Mouse (Mus musculus) heart, postnatal 0 days (tissue): ENCODE measurements around the gene Cebpzos. TPM values are rescaled to one million over a fixed set of nuclear protein-coding genes. Genes with fewer than 3 reads are reported as not detected.

Source experiments
- ATAC-seq: fragments of 200-750 bp; cut with Nextera tagmentation; 2 replicates; pipeline ENCODE4 v1.8.0; 2017; ENCODE audit warnings: low read depth, moderate number of reproducible peaks, moderate library complexity; ENCODE audit not compliant: insufficient read depth
- DNase-seq: peaks from one replicate; pipeline ENCODE4 v3.0.0-alpha.2; 2016; ENCODE audit warnings: low spot score
- H3K27ac ChIP-seq: fragments of 300-500 bp; sonication (generic); 2 replicates; pipeline ENCODE4 v1.5.1; 2014; ENCODE audit warnings: low read depth, mild to moderate bottlenecking
- H3K27me3 ChIP-seq: fragments of 300-500 bp; sonication (generic); 2 replicates; pipeline ENCODE4 v1.6.1; 2014; ENCODE audit warnings: low read length, mixed read lengths; ENCODE audit not compliant: control insufficient read depth, insufficient read depth
- H3K36me3 ChIP-seq: fragments of 300-500 bp; sonication (generic); replicated peaks from 2 replicates; pipeline ENCODE4 v1.6.1; 2014; ENCODE audit warnings: low read length, mixed read lengths; ENCODE audit not compliant: control insufficient read depth, insufficient read depth
- H3K4me1 ChIP-seq: fragments of 300-500 bp; sonication (generic); 2 replicates; pipeline ENCODE4 v1.6.1; 2014; ENCODE audit warnings: antibody characterized with exemption; ENCODE audit not compliant: control insufficient read depth, insufficient read depth
- H3K4me2 ChIP-seq: fragments of 300-500 bp; sonication (generic); 2 replicates; pipeline ENCODE4 v1.6.1; 2014; ENCODE audit warnings: low read depth, mild to moderate bottlenecking, low read length, moderate library complexity
- H3K4me3 ChIP-seq: fragments of 300-500 bp; sonication (generic); 2 replicates; pipeline ENCODE4 v1.5.1; 2014; ENCODE audit warnings: low read depth, low read length
- H3K9ac ChIP-seq: fragments of 300-500 bp; sonication (generic); replicated peaks from 2 replicates; pipeline ENCODE4 v1.6.1; 2014; ENCODE audit warnings: low read depth, low read length, mixed read lengths
- H3K9me3 ChIP-seq: fragments of 300-500 bp; sonication (generic); replicated peaks from 2 replicates; pipeline ENCODE4 v1.6.1; 2016; ENCODE audit warnings: low read length; ENCODE audit not compliant: control insufficient read depth
- CTCF ChIP-seq: IDR thresholded peaks from 2 replicates; pipeline ENCODE4 v1.5.1; 2016; ENCODE audit warnings: antibody characterized with exemption, control low read depth, low read depth
- EP300 ChIP-seq: IDR thresholded peaks from 2 replicates; pipeline ENCODE4 v1.6.1; 2016; ENCODE audit warnings: antibody characterized with exemption, low read depth
- WGBS: fragments of 180-500 bp; shearing (Covaris S2); extraction: QIAGEN DNeasy Blood & Tissue Kit; methylation state at CpG from one replicate; pipeline ENCODE4 v1.1.7; 2014; 5-methylcytosine and 5-hydroxymethylcytosine counted together
- polyA plus RNA-seq: library from polyadenylated mRNA; unstranded; fragments of >200 nt; fragmentation: Nextera tagmentation; extraction: Ambion mirVana; gene quantifications from 2 replicates; pipeline ENCODE4 v1.2.1, GENCODE M21; 2015
- total RNA-seq: library from RNA; depleted of rRNA; stranded (reverse); fragments of >200 nt; gene quantifications from 2 replicates; pipeline ENCODE4 v1.2.3, GENCODE M21; 2014; ENCODE audit warnings: low replicate concordance; rRNA removed

Cebpzos gene
- total and polyA plus RNA-seq, 2 experiments from 2014 or later = 21.4 to 134 TPM

GRCm38 (mm10) chr17:78959473-78959872 lies 43.2 kb downstream of the Cebpzos start:
- H3K36me3 ChIP-seq = peaks cover 72% of the 10 kb centered on the region
- ATAC-seq = no peak

GRCm38 (mm10) chr17:78964387-78964786 lies 48.1 kb downstream of the Cebpzos start:
- no peaks in the 10 kb centered on the region for H3K4me1 ChIP-seq
- 75% methylated on average over 1 of the region's 1 CpGs for WGBS
- ATAC-seq = no peak
- no peaks in the 10 kb centered on the region for H3K27me3 ChIP-seq
- no peak overlapping the region for H3K27ac ChIP-seq
- H3K9me3 ChIP-seq = no peaks in the 10 kb centered on the region
- H3K4me2 ChIP-seq = no peak overlapping the region
- no peak for DNase-seq
- H3K9ac ChIP-seq = no peak overlapping the region
- TF ChIP-seq EP300 = no peak
- no peak for TF ChIP-seq CTCF
- peaks cover 53% of the 10 kb centered on the region for H3K36me3 ChIP-seq
- no peak overlapping the region for H3K4me3 ChIP-seq

More at GRCm38 (mm10) chr17:78959473-78959872, 43.2 kb downstream of the Cebpzos start:
- no peak overlapping the region for H3K27ac ChIP-seq
- DNase-seq = no peak
- no peak overlapping the region for H3K4me2 ChIP-seq
- TF ChIP-seq EP300 (no peak), CTCF (no peak)
- no peak overlapping the region for H3K4me3 ChIP-seq
- no peaks in the 10 kb centered on the region for H3K4me1 ChIP-seq
- H3K27me3 ChIP-seq = no peaks in the 10 kb centered on the region
- H3K9ac ChIP-seq = no peak overlapping the region
- no peaks in the 10 kb centered on the region for H3K9me3 ChIP-seq
- WGBS = 70% methylated on average over 6 of the region's 6 CpGs

DNA sequence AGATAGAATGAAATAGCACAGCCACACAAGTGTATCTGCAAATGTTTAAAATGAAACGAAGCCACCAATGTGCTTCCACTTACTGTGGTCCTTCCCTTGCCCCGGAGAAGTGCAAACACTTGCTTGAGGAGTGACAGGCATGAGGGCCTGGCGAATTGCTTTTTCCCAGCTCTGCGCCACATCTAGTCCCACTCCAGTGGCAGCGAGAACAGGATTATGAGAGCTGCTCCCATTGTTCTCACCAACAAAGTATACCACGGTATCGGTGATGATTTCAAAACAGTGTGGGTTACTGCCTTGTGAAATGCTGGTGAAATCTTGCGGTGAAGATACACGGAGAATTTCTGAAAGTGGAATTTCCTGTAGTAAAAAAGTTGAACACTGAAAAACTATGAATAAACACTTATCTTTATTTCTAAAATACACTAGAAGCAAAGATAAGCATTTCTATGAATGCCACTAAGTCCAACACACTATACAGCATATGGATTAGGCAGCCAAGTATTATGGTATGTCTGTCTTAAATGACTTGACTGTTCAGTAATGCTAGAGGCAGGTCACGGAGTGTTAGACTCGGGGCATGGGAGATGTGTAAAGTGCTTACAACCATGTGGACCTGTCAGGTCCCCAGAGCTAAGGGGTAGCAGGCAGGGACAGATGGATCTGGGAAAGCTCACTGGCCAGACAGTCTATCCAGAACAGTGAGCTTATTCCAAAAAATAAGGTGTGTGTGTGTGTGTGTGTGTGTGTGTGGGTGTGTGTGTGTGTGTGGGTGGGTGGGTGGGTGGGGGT lies 50.0 kb downstream of the Cebpzos start:
- no peak overlapping the region for H3K27ac ChIP-seq
- 78% methylated on average over 11 of the region's 11 CpGs for WGBS
- no peaks in the 10 kb centered on the region for H3K4me1 ChIP-seq
- H3K9ac ChIP-seq = no peak overlapping the region
- DNase-seq (no peak), ATAC-seq (no peak)
- no peaks in the 10 kb centered on the region for H3K27me3 ChIP-seq
- H3K4me3 ChIP-seq = no peak overlapping the region
- H3K9me3 ChIP-seq = no peaks in the 10 kb centered on the region
- H3K4me2 ChIP-seq = no peak overlapping the region
- peaks cover 48% of the 10 kb centered on the region for H3K36me3 ChIP-seq
- TF ChIP-seq EP300 (no peak), CTCF (no peak)

- Histone ChIP-seq H3K27me3 (no peaks in the 10 kb centered on the region), H3K4me1 (no peaks in the 10 kb centered on the region), H3K4me3 (no peak overlapping the region), H3K9ac (no peak overlapping the region), H3K27ac (no peak overlapping the region), H3K36me3 (peaks cover 50% of the 10 kb centered on the region), H3K4me2 (no peak overlapping the region), H3K9me3 (no peaks in the 10 kb centered on the region)
- ATAC-seq = no peak
- no peak for DNase-seq
- 87% methylated on average over 3 of the region's 3 CpGs for WGBS
- TF ChIP-seq EP300 (no peak), CTCF (no peak)
Observed at GRCm38 (mm10) chr17:78968500-78968899, 52.2 kb downstream of the Cebpzos start.

Other genes with a start within 250 kb of the Cebpzos start
- 29.1 and 44.3 TPM in 2 replicates for gene Strn, start 179.3 kb upstream of the Cebpzos start, total RNA-seq
- gene Strn, start 179.3 kb upstream of the Cebpzos start, polyA plus RNA-seq = 8.0 and 8.2 TPM in 2 replicates
- 38.6 and 56.7 TPM in 2 replicates for gene Heatr5b, start 81.1 kb upstream of the Cebpzos start, total RNA-seq
- 13.8 and 16.3 TPM in 2 replicates for gene Heatr5b, start 81.1 kb upstream of the Cebpzos start, polyA plus RNA-seq
- gene Gpatch11, start 80.9 kb upstream of the Cebpzos start, total RNA-seq = 3.8 and 4.6 TPM in 2 replicates
- gene Gpatch11, start 80.9 kb upstream of the Cebpzos start, polyA plus RNA-seq = 43.7 and 45.0 TPM in 2 replicates
- gene Eif2ak2, start 33.9 kb upstream of the Cebpzos start, total RNA-seq = 4.7 and 15.6 TPM in 2 replicates
- 7.4 and 11.6 TPM in 2 replicates for gene Eif2ak2, start 33.9 kb upstream of the Cebpzos start, polyA plus RNA-seq
- gene Sult6b1, start 9.5 kb upstream of the Cebpzos start, total RNA-seq = not detected in 2 replicates
- 0.14 TPM in 1 of 2 replicates, not detected in the other for gene Sult6b1, start 9.5 kb upstream of the Cebpzos start, polyA plus RNA-seq
- 6.1 and 9.4 TPM in 2 replicates for gene Cebpz, start 20.6 kb downstream of the Cebpzos start, total RNA-seq
- gene Cebpz, start 20.6 kb downstream of the Cebpzos start, polyA plus RNA-seq = 27.9 and 28.4 TPM in 2 replicates
- 21.5 and 31.8 TPM in 2 replicates for gene Ndufaf7, start 20.6 kb downstream of the Cebpzos start, total RNA-seq
- gene Ndufaf7, start 20.6 kb downstream of the Cebpzos start, polyA plus RNA-seq = 60.7 and 61.6 TPM in 2 replicates
- gene Prkd3, start 104.3 kb downstream of the Cebpzos start, total RNA-seq = 36.8 and 39.7 TPM in 2 replicates
- gene Prkd3, start 104.3 kb downstream of the Cebpzos start, polyA plus RNA-seq = 11.7 and 12.4 TPM in 2 replicates
- 8.2 and 26.3 TPM in 2 replicates for gene Qpct, start 135.4 kb downstream of the Cebpzos start, total RNA-seq
- 21.2 TPM in 2 replicates for gene Qpct, start 135.4 kb downstream of the Cebpzos start, polyA plus RNA-seq